Mouse (Mus musculus) B cell, adult 62 days (primary cell): ENCODE results near the gene Prpf31. TPM values are rescaled to one million over a fixed set of nuclear protein-coding genes. Genes with fewer than 3 reads are reported as not detected.

ENCODE experiments used
- total RNA-seq: library from RNA; stranded (reverse); gene quantifications from 4 replicates; pipeline ENCODE4 v1.2.4, GENCODE M21; 2023

Prpf31 gene
- 66.4 to 73.4 TPM (median 68.2 TPM) in 4 replicates for total RNA-seq

DNA sequence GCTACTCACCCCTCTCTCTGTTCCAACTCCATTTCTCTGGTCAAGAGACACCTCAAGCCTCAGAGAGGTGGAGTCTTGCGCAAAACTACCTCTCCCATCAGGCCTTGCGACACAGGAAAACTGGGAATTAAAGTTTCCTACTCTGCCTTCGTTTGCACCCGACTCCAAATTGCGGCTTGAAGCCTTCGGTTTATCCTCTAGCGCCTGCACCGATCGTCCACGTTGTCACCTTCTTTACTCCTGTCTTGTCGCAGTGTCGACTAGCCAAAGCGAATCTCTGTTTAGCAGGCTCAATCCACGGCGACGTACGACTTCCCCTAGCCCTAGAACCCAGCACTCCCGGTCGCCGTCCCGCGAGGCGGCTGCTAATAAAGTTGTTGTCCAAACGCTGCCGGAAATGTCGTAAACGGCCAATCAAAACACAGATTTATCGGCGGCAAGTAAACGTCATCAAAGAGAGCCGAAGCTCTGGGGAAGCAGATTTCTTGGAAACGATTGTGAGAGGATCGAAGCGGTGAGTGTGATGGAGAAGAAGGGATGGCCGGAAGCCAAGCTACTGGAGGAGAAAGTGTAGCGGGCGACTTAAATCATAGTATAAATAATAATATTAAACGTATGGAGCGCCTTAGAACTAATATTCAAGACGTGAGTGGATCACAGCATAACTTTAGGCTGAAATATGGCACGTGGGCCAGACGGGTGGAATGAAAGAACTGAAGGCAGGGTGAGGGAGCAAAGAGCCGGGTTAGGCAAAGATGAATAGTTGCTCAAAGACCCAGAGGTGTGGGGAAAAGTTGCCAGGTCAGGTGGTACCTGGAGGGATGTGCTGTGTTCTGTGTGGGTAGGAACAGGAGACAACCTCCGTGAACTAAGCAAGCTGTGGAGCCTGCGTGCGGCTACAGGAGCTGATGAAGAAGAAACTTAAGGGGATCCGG, at the start of gene Prpf31, which contains the start of gene Tfpt:
Gene Prpf31 (plus strand): TSS at position 443 of the 935 bp plus-strand sequence.
Gene Tfpt (minus strand): TSS at position 387 of the 935 bp plus-strand sequence.

DNA sequence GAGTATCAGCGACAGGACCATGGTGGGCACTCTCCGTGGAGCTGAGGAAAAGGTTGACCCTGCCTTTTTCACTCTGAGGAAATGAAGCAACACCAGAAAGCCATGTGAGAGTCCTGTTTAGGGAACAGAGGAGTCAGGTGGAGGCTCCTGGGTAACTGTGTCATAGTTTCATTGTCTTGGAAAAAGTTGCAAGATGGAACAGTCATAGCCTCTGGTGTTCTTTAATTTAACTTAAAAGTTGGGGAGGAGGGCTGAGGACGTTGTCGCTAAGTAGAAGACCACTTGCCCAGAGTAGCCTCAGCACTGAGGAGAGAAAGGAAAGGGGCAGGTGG, 13.8 kb upstream of the Prpf31 start, which contains the start of gene Oscar:
Gene Oscar (minus strand): TSS at position 101 of the 332 bp plus-strand sequence.

DNA sequence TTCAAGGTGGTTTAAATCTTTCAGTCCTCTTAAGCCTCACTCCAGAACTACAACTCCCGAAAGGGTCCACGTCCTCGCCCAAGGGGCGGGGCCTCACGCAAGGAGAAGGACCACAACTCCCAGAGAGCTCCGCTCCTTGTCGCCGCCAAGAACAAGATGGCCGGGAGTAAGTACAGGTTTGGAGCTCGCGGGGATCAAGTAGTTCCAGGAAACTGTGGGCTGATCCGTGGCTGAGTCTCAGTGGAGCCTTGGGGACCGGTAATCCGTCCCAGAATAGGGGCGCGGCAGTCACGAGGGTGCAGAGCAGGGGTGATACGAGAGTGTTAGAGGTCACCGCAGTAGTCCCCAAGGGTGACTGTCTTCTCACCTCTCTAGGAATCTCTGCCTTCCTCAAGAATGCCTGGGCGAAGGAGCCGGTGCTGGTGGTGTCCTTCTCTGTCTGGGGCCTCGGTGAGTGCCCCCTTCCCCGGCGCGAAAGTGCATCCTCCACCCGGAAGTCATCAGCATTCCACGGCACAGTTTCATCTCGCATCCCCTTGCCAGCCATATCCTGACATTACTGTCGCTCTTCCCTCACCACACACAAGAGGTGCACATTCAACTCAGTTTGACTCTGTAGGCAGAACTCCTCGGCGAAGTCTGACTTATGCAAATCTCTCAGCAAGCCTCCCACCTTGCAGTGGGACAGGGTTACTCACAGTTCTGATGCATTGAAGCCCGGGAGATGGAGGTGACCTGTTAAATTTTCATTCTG, 12.4 kb upstream of the Prpf31 start, which contains the start of gene Ndufa3:
Gene Ndufa3 (plus strand): TSS at position 132 of the 754 bp plus-strand sequence.

DNA sequence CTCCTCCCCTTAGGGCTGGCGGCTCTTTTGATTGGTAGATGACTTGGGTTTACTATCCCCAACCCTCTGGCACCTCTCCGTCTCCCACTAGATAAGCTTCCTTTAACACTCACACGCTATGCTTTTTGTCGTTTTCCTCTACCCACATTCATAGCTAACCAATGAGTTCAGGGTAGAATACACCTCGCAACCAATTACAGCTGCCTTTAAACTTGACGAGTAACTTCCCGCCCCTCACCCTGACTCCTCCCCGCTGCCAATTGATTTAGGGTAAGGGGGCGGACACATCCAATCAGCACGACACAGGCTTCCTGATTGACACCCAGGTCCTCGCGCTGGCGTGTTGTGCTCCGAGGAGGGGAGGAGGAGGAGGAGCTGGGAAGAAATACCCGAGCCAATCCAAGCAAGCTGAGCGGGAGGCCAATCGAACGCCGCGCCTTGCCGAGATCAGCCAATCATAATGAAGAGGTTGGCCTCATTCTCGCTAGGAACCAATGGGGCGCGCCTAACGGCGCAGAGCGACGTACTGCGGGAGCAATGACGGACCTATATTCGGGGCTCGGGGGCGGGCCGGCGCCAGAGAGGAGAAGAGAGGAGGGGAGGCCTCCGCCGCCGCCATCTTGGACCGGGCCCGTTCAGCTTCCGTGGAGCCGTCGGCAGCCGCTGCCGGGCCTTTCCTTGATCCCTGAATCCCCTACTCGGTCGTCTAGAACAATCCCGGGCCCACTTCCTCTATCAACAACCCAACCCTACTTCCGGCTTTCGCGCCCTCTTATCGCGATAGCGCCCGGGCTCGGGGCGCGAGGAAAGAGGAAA, 15.1 kb downstream of the Prpf31 start, which contains the start of gene Cnot3:
Gene Cnot3 (plus strand): TSS at position 597 of the 816 bp plus-strand sequence.

DNA sequence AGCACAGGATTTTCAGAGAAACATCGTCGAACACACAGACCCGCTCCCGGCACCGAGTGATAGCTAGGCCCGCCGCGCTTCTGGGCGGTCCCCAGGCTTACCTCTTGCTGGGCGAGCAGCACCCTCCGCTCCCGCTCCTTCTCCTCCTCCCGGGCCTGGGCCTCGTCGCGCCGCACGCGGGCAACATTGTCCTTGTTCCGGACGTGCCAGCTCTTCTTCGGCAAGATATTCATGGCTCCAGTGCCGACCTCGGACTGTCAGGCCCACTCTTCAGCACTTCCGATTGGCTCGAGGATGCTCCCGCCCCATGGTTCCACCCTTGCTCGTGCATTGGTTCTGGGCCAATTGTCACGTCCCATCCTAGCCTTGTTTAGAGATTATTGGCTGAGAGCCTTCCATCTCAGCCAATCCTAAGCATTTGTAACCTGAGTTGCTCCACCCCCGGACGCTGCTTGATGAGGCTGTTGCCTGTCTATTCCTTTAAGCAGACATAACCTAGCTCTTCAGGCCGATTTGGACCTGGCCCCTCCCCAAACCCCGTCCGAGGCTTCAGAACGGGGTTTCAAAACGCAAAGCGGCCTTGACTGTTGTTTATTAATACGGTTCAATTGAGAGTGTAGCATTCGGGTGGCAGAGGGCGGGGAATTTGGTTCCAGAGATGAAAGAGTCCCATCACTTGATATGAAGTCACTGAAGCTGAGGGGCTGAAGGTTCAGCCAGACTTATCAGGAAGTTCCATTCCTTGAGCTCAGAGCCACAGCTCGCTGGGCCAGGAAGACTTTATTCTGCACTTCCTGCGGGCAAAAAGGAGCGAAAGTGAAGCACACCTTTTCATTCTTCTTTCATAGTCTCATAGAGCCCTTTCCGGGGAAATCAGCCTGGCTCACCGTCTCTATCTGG, 35.7 kb downstream of the Prpf31 start, which contains the start of gene Leng1:
Gene Leng1 (minus strand): TSS at position 626 of the 900 bp plus-strand sequence.

DNA sequence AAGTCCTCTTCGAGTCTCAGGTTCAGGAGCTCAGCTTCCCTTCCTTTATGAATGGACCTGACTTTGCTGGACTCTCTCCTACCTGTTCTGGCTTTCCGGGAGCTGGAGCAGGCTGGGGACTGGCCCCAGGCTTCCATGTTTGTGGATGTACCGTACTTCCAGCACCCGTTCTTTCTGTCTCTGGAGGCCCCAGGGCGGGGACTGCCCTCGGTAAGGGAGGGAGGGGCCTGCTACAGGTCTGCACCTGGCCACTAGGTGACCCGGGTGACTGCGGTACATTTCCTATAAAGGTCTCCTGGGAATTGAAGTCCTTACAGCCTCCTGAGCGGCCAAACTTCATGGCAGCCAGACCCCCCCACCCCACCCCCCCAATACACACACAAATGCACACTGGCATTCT, 47.6 kb downstream of the Prpf31 start, which contains the start of gene Tmc4:
Gene Tmc4 (minus strand): TSS at position 212 of the 400 bp plus-strand sequence.

Other genes starting within 250 kb of the Prpf31 start
- gene Cacng8, start 239.3 kb upstream of the Prpf31 start, total RNA-seq, result not detected in 4 replicates
- not detected in 4 replicates for gene Cacng6, start 205.8 kb upstream of the Prpf31 start, total RNA-seq
- not detected in 4 replicates for gene Tarm1, start 127.4 kb upstream of the Prpf31 start, total RNA-seq
- gene Oscar, start 13.8 kb upstream of the Prpf31 start, total RNA-seq, result not detected in 4 replicates
- gene Ndufa3, start 12.6 kb upstream of the Prpf31 start, total RNA-seq, result 289 to 309 TPM (median 297 TPM) in 4 replicates
- 15.3 to 24.5 TPM (median 22.4 TPM) in 4 replicates for gene Tfpt, start 56 bp upstream of the Prpf31 start, total RNA-seq
- gene Cnot3, start 15.3 kb downstream of the Prpf31 start, total RNA-seq, result 110 to 131 TPM (median 116 TPM) in 4 replicates
- 9.0 to 9.6 TPM (median 9.2 TPM) in 4 replicates for gene Leng1, start 35.9 kb downstream of the Prpf31 start, total RNA-seq
- 5.6 to 7.9 TPM (median 7.5 TPM) in 4 replicates for gene Tmc4, start 47.6 kb downstream of the Prpf31 start, total RNA-seq
- 26.1 to 32.4 TPM (median 27.7 TPM) in 4 replicates for gene Tsen34, start 62.9 kb downstream of the Prpf31 start, total RNA-seq
- gene Mboat7, start 63.5 kb downstream of the Prpf31 start, total RNA-seq, result 52.2 to 75.5 TPM (median 60.4 TPM) in 4 replicates
- 2,060 to 2,163 TPM (median 2,115 TPM) in 4 replicates for gene Rps9, start 74.0 kb downstream of the Prpf31 start, total RNA-seq
- 28.8 to 32.5 TPM (median 30.1 TPM) in 4 replicates for gene Pirb, start 90.4 kb downstream of the Prpf31 start, total RNA-seq
- gene Gm15448, start 195.7 kb downstream of the Prpf31 start, total RNA-seq, result 4.9 to 6.0 TPM (median 5.5 TPM) in 4 replicates
- 7.0 to 9.8 TPM (median 9.1 TPM) in 4 replicates for gene Pira2, start 215.1 kb downstream of the Prpf31 start, total RNA-seq